Mouse (Mus musculus): ENCODE results near the gene Scamp5. TPM values are rescaled to one million over a fixed set of nuclear protein-coding genes. Genes with fewer than 3 reads are reported as not detected.

The Scamp5 gene
- total RNA-seq, 1 experiment: 50.4 TPM

DNA sequence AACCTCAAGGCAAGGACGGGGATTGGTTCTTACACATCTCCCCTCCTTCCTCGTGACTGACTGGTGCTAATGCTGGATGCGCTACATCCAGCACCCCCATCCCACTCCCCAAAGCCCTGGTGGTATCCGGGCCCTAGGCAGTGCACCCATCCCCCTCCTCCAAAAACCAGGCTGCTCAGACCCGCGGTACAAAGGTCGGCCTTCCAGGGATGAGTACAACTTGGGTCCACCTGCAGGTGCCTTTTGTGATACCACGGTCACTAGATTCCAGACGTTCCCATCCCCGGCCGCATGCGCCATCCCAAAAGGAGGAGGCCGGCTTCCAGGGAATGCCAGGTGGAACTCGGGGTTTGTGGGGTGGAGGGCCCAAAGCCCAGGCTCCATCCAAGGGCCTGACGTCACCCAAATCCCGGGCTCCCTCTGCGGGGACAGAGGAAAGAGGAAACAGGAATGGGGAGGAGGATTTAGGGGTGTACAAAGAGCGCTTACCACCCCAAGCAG is 539 bp downstream of the Scamp5 start:
- TF ChIP-seq CHD2 (IDR thresholded peaks at IDR 0.05; ENCODE audit: low read depth, low read length) (no peak), HCFC1 (IDR thresholded peaks at IDR 0.05; ENCODE audit: borderline replicate concordance, insufficient read depth, low read length) (no peak), ZNF384 (IDR thresholded peaks at IDR 0.05; ENCODE audit: low read depth, low read length) (no peak)
- H3K27ac ChIP-seq (ENCODE audit: insufficient read depth, low read depth, low read length, poor library complexity, severe bottlenecking): peak overlapping the region; percentile 22; the same call in 1 of the 2 replicates
- peak overlapping the region; percentile 72 to 95 for H3K4me3 ChIP-seq (ENCODE audit: insufficient read depth in 1 of 2, low read depth in 1 of 2, low read length in 2 of 2, poor library complexity in 1 of 2, severe bottlenecking in 1 of 2)

DNA sequence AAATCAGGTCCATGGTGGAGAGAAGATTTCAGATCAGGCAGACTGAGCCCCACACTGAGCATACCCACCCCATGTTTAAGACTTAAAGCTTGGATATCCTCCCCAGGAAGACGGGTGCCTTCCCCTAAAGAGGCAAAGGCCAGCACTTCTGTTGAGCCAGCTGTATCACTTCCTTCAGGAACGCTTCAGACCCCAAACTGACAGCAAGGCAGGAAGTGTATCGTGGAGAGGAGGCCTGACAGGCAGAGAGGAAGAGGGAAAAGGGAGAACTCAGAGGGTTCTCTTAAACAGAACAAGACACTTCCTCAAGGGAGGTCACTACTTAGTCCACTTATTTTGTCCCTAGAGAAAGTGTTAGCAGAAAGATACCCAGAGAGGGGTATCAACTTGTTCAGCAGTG is 1.8 kb downstream of the Scamp5 start:
- Histone ChIP-seq H3K9ac (ENCODE audit: insufficient read depth, low read depth, low read length, poor library complexity, severe bottlenecking) (no peak overlapping the region), H3K36me3 (ENCODE audit: control insufficient read depth, insufficient read depth, low read length, poor library complexity, severe bottlenecking) (peaks cover 4% of the 10 kb centered on the region; the same call in 1 of the 2 replicates), H3K9me3 (ENCODE audit: control insufficient read depth, insufficient read depth, low read depth, low read length) (no peaks in the 10 kb centered on the region), H3K27ac (ENCODE audit: insufficient read depth, low read depth, low read length, poor library complexity, severe bottlenecking) (no peak overlapping the region), H3K4me3 (ENCODE audit: insufficient read depth in 1 of 2, low read depth in 1 of 2, low read length in 2 of 2, poor library complexity in 1 of 2, severe bottlenecking in 1 of 2) (no peak overlapping the region), H3K4me1 (ENCODE audit: control insufficient read depth in 2 of 2, insufficient read depth in 2 of 2, low read length in 2 of 2, poor library complexity in 1 of 2) (peaks cover 0 to 12% of the 10 kb centered on the region in 2 experiments; a peak in 3 of 4 replicates)
- no peak for DNase-seq (ENCODE audit: low read depth, low spot score)
- in situ Hi-C loops (cut with MboI; ENCODE audit: low sequenced_read_pairs in 2 of 2, unreplicated experiment in 2 of 2): no loop called here
- TF ChIP-seq HCFC1 (IDR thresholded peaks at IDR 0.05; ENCODE audit: borderline replicate concordance, insufficient read depth, low read length) (no peak), MAFK (IDR thresholded peaks at IDR 0.05; ENCODE audit: insufficient read depth, low read depth, low read length) (no peak), ZC3H11A (IDR thresholded peaks at IDR 0.05; ENCODE audit: borderline replicate concordance, low read depth, low read length) (no peak), ZNF384 (IDR thresholded peaks at IDR 0.05; ENCODE audit: low read depth, low read length) (no peak), CHD2 (IDR thresholded peaks at IDR 0.05; ENCODE audit: low read depth, low read length) (no peak)

More for the DNA sequence above, 539 bp downstream of the Scamp5 start:
- Histone ChIP-seq H3K9ac (ENCODE audit: insufficient read depth, low read depth, low read length, poor library complexity, severe bottlenecking) (peak overlapping the region; percentile 91), H3K9me3 (ENCODE audit: control insufficient read depth, insufficient read depth, low read depth, low read length) (no peaks in the 10 kb centered on the region), H3K36me3 (ENCODE audit: control insufficient read depth, insufficient read depth, low read length, poor library complexity, severe bottlenecking) (peaks cover 4% of the 10 kb centered on the region; the same call in 1 of the 2 replicates), H3K4me1 (ENCODE audit: control insufficient read depth in 2 of 2, insufficient read depth in 2 of 2, low read length in 2 of 2, poor library complexity in 1 of 2) (peaks cover 0 to 12% of the 10 kb centered on the region in 2 experiments; a peak in 3 of 4 replicates)
- DNase-seq (ENCODE audit: low read depth, low spot score): peak; percentile 20
- in situ Hi-C loops (cut with MboI; ENCODE audit: low sequenced_read_pairs in 2 of 2, unreplicated experiment in 2 of 2): no loop called here

DNA sequence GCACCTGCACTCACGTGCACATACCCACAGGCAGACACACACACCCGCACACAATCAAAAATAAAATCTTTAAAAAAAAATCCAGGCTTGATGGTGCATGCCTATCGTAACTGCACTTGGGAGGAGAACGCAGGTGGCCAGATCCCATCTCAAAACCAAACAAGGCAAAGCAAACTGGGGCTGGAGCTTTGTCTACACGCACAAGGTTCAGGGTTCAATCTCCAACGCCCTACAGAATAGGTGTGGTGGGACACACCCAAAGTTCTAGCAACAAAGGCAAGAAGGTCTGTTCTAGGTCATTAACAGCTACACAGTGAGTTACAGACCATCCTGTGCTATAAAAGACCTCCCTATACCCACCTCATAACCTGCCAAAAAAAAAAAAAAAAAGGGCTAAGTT is 5.0 kb downstream of the Scamp5 start:
- Histone ChIP-seq H3K9ac (ENCODE audit: insufficient read depth, low read depth, low read length, poor library complexity, severe bottlenecking) (no peak overlapping the region), H3K4me3 (ENCODE audit: insufficient read depth in 1 of 2, low read depth in 1 of 2, low read length in 2 of 2, poor library complexity in 1 of 2, severe bottlenecking in 1 of 2) (no peak overlapping the region), H3K9me3 (ENCODE audit: control insufficient read depth, insufficient read depth, low read depth, low read length) (no peaks in the 10 kb centered on the region), H3K4me1 (ENCODE audit: control insufficient read depth in 2 of 2, insufficient read depth in 2 of 2, low read length in 2 of 2, poor library complexity in 1 of 2) (peaks cover 0 to 12% of the 10 kb centered on the region in 2 experiments; a peak in 3 of 4 replicates), H3K36me3 (ENCODE audit: control insufficient read depth, insufficient read depth, low read length, poor library complexity, severe bottlenecking) (peaks cover 4% of the 10 kb centered on the region; the same call in 1 of the 2 replicates), H3K27ac (ENCODE audit: insufficient read depth, low read depth, low read length, poor library complexity, severe bottlenecking) (peak overlapping the region; percentile 45)
- in situ Hi-C loops (cut with MboI; ENCODE audit: low sequenced_read_pairs in 2 of 2, unreplicated experiment in 2 of 2): no loop called here
- peak; percentile 43 for DNase-seq (ENCODE audit: low read depth, low spot score)
- TF ChIP-seq ZNF384 (IDR thresholded peaks at IDR 0.05; ENCODE audit: low read depth, low read length): peak; percentile 60; the same call in 1 of the 2 replicates
- no peak for TF ChIP-seq HCFC1 (IDR thresholded peaks at IDR 0.05; ENCODE audit: borderline replicate concordance, insufficient read depth, low read length)
- no peak for TF ChIP-seq ZC3H11A (IDR thresholded peaks at IDR 0.05; ENCODE audit: borderline replicate concordance, low read depth, low read length)

DNA sequence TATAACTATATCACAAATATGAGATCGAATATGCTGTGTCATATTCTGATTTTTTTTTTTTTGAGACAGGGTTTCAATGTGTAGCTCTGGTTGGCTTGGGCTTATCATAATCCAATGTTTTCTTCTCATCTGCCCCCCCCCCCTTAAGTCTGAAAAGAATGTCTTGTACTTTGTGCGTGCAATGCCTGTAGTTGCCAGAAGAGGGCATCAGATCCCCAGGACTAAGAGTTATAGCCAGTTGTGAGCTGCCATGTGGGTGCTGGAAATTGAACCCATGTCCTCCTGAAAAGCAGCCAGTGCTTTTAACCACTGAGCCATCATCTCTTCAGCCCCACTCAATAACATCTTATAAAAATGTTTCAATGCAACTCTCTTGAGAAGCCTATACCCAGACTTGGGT is 8.2 kb downstream of the Scamp5 start:
- TF ChIP-seq CHD2 (IDR thresholded peaks at IDR 0.05; ENCODE audit: low read depth, low read length): no peak
- TF ChIP-seq HCFC1 (IDR thresholded peaks at IDR 0.05; ENCODE audit: borderline replicate concordance, insufficient read depth, low read length): no peak
- TF ChIP-seq ZNF384 (IDR thresholded peaks at IDR 0.05; ENCODE audit: low read depth, low read length): no peak
- TF ChIP-seq ZC3H11A (IDR thresholded peaks at IDR 0.05; ENCODE audit: borderline replicate concordance, low read depth, low read length): 0 out of 2 replicates have a peak, but pooled peaks have one; percentile 12
- no peak for TF ChIP-seq MAFK (IDR thresholded peaks at IDR 0.05; ENCODE audit: insufficient read depth, low read depth, low read length)
- H3K4me3 ChIP-seq (ENCODE audit: insufficient read depth in 1 of 2, low read depth in 1 of 2, low read length in 2 of 2, poor library complexity in 1 of 2, severe bottlenecking in 1 of 2): no peak overlapping the region

More for the DNA sequence above, 8.2 kb downstream of the Scamp5 start:
- no peak overlapping the region for H3K27ac ChIP-seq (ENCODE audit: insufficient read depth, low read depth, low read length, poor library complexity, severe bottlenecking)
- peaks cover 4% of the 10 kb centered on the region; the same call in 1 of the 2 replicates for H3K36me3 ChIP-seq (ENCODE audit: control insufficient read depth, insufficient read depth, low read length, poor library complexity, severe bottlenecking)
- in situ Hi-C loops (cut with MboI; ENCODE audit: low sequenced_read_pairs in 2 of 2, unreplicated experiment in 2 of 2): no loop called here
- H3K9ac ChIP-seq (ENCODE audit: insufficient read depth, low read depth, low read length, poor library complexity, severe bottlenecking): no peak overlapping the region
- H3K4me1 ChIP-seq (ENCODE audit: control insufficient read depth in 2 of 2, insufficient read depth in 2 of 2, low read length in 2 of 2, poor library complexity in 1 of 2): peaks cover 0 to 11% of the 10 kb centered on the region in 2 experiments; a peak in 2 of 4 replicates
- H3K9me3 ChIP-seq (ENCODE audit: control insufficient read depth, insufficient read depth, low read depth, low read length): no peaks in the 10 kb centered on the region
- no peak for DNase-seq (ENCODE audit: low read depth, low spot score)
